Mouse (Mus musculus) E14TG2a.4 (cell line): ENCODE data around the gene Sar1b.

ENCODE experiments used
- CTCF ChIP-seq: conservative IDR thresholded peaks from 2 replicates; pipeline ENCODE4 v1.5.1; 2014; ENCODE audit warnings: low read length
- NANOG ChIP-seq: IDR thresholded peaks from 2 replicates; pipeline ENCODE4 v1.6.1; 2014; ENCODE audit warnings: borderline replicate concordance, low read length, mixed read lengths

DNA sequence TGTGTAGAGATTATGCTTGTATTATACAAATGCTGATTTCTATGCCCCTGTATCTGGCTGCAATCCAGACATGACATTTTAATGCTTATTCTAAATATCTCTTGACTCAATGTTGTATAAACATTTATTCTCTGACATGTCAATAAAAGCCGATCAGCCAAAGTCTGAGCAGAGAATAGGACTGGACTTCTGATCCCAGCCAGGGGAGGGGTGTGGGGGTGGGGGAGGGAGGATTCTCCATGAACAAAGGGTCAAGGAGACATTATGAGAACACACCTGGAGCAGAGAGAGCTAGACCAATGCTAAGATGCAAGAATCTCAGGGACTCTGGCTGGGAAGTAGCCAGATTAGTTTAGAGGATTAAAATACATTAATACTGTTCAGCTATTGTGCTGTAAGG lies 17.4 kb upstream of the Sar1b start:
- TF ChIP-seq CTCF, result no peak
- TF ChIP-seq NANOG, result no peak
